Mouse (Mus musculus) heart, adult 11 months (tissue): ENCODE measurements at regions not wholly inside any gene's neighbourhood (a gene's known extent, or its start where the extent isn't known, plus 50 kb on each side); places are given as distances from the start of the nearest gene placed in this dataset.
"Not testable (repeated sequence)": the region's sequence is repeated elsewhere in the genome, so short reads cannot be mapped to it uniquely, and the experiment has no call there.

Source experiments
- DNase-seq: peaks from one replicate; pipeline ENCODE4 v3.0.0; 2022

DNA sequence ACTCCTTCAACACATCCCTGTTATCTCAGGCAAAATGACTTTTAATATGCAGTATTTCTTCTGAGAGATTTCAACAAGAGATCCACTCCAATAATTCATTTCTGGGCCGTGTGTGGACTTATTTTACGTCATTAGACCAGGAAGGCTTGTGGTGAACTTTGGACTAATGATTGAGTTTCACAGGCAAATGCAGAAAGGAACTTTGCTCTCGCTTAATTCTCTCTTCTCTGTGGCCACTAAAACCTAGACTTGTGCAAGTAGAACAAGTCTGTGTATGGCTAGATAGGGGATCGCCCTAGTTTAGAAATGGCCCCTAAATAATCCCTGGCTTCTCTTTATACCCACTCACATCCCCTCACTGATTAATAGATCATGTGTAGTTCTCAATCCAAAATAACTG is 50.6 kb upstream of the Ppp1r12a start:
- DNase-seq = no peak

DNA sequence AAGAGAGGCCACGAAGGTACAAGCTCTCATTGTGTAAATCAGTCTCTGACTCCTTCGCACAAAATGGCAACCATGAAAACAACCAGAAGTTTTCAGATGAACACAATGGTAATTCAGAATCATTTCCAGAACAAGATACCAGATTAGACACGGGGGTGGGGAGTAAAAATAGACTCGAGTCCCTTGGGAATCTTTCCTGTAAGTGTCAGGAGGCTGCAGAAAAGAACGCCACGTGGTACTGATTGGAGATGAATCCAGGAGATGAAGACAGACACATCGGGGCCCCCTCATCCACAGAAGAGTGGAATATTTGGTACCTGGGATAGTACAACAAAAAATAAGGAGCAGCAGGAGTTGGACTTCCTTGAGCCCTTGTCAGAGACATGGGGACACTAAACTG is 51.1 kb upstream of the Ppp1r12a start:
- no peak for DNase-seq

DNA sequence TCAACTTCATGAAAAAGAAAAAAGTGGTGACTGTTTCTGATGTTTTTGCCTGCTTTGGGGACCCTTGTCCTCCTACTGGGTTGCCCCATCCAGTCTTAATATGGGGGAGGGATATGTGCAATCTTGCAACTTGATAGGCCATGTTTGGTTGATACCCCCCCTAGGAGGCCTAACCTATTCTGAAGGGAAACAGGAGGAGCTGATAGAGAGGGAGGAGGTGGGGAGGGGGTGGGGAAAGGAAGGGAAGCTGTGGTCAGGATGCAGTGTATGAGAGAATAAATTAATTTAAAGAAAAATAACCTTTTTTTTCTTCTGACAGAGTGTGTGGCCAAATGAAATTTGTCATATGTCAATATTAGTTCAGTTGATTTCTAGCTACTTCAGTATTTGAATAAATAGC is 51.8 kb upstream of the Ppp1r12a start:
- no peak for DNase-seq

DNA sequence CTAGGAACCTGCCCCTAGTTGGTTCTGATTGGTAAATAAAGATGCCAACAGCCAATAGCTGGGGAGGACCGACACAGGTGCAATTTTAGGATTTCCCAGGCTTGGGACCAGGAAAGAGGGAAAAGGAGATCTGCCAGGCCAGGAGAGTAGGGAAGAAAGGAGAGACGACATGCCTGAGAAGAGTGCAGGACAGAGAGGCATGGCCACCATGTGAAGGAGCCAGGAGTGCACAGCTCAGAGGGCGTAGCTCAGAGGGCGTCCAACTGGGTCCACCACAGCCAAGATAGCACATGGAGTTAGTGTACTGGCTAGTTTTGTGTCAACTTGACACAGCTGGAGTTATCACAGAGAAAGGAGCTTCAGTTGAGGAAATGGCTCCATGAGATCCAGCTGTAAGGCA is 53.5 kb upstream of the Ppp1r12a start:
- DNase-seq = not testable (repeated sequence)

DNA sequence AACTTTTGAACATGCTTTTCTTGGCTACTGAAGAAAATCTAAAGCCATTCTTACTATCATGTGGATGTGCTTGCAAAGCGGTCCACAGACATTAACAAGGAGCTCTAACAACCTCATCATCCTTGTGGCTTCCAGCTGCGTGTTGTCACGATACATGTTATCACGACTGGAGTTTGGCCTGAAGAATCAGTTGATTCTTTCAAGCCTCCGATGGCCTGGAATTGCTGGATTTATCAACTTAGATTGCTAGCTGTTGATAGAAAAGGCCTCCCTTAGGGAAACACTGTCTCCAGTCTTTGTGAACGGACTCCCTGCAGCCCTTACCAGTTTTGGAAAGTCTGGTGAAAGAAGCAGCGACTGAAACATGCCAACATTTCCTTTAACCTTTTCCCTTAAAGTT is 60.5 kb upstream of the Ppp1r12a start:
- no peak for DNase-seq

DNA sequence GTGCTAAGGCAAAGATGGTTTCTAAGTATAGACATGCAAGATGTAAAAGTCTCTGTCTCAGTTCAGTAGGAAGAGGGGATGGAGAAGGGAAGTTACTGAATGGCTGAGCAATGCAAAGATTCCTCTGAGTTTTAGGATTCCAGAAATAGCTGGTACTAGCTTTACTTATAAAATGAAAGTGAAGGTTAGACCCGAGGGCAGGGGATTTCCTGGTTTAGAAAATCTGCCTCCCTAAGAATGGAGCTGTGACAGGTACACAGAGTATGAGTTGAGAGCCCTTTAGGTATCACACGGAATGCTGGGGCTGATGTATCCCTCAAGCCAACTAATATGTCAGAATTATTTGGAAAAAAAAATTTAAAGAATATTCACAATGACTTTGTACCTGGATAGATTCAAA is 69.0 kb upstream of the Ppp1r12a start:
- no peak for DNase-seq

DNA sequence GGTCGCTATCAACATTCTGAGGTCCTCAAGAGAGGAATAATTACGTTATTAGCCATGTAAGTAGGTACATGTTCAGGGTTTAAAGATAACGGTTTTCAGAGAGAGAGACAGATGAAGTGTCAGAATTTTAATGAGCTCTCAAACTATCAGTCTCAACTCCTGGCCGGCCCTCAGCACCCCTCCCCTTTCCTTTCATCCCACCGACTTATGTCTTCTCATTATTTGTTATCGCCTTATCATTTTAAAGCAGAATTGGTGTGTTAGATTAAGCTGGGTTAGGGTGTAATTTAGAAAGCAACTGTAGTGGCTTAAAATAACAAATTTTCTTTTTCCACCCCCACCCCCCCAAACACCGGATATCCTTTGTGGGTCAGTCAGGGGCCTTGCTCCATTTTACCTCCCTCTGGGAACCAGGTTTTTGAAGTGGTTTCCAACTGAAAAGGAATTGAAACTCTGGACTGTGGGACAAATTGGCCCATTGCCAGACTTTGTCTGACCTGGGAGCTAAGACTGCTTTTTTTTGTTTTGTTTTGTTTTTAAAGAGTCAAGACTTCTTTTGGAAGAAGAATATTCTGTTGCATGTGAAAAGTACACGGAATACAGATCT is 72.5 kb upstream of the Ppp1r12a start:
- peak; percentile 92 for DNase-seq

DNA sequence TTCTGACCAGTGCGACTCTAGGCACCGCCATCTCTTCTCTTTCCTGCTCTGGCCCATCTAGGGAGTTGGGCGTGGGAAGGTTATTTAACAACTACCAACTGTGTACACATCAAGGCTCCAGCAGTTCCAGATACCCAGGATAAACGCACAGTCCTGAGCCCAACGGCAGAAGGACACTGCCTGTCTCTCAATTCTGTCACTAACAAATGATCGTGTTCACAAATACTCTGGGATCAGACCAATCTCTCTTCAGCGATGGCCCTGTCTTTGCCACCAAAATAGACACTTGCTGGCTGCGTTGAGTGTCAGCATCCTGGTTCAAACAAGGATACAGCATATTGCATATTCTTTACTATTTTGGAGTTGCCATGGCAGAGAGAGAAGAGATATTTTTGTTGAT is 73.1 kb upstream of the Ppp1r12a start:
- DNase-seq = peak; percentile 89

DNA sequence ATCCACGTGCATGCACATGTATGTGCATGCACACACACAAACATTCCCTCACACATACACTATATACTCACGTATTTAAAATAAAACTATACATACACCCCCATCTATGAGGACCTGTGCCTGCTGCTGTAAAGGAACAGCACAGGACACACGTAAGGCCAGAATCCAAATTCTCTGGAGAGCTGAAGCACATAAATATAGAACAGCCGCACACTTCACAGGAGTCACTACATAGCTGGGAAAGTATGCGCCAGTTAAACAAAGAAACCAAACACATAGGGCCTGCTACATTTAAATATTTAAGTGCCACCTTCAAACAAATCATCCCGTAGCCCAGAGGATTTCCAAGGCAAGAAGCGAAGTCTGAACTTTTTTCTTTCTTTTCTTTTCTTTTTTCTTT is 73.8 kb upstream of the Ppp1r12a start:
- DNase-seq = no peak

DNA sequence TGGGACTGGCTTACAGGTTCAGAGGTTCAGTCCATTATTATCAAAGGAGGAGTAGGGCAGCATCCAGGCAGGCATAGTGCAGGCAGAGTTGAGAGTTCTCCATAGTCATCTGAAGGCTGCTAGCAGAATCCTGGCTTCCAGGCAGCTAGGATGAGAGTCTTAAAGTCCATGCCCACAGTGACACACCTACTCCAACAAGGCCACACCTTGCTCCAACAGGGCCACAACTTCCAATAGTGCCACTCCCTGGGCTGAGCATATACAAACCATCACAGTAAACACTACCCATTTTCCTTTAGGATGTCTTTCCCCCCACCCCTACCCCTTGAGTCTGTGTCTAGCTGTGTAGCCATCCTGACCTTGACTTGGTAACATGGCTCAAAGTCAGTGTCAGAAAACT is 78.8 kb upstream of the Ppp1r12a start:
- DNase-seq = no peak

DNA sequence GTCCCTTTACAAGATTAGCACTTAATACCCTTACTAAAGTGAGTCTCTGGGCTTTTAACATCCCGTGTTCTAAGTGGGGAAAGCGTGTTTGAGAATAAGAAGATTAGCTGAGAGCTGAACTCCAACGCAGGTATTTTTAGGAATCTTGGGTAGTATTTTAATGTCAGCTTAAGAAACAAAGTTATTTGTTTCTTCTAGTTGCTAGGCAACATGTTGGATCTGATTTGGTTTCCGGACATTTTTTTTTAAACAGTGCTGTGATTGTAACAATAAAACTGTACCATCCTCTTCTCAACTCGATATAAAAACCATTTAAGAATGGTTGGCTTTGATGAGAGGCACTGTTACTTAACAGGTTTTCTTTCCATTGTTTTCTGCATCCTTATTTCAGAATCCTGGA is 86.8 kb upstream of the Ppp1r12a start:
- DNase-seq = no peak

DNA sequence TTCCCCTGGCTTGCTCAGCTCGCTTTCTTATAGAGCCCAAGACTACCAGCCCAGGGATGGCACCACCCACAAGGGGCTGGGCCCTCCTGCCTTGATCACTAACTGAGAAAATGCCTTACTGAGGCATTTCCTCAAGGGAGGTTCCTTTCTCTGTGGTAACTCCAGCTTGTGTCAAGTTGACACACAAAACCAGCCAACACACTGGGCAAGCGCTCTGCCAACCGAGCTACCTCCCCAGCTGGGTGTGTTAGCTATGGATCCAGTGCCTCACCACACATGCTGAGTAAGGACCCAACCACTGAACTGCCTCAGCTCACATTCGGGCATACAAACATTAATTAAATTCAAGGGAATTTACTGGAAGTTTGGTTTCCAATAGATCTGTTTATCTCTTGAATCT is 88.2 kb upstream of the Ppp1r12a start:
- no peak for DNase-seq

DNA sequence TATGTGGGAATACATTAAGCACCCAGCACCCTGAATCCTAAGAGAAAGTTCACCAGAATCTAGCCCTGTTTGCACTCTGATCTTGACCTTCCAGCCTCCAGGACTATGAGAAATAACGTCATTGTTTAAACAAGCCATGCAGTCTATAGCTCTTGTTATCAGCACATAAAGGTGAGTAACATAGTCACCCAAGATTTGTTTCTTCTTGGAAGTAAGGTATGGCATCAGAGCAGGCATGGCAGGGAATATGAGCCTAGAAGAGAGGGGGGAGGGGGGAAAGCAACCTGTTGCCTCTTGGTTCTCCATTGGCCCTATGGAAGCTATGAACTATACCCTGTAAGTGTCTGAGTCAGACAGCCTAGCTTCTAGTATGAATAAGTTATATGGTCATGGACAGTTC is 89.8 kb upstream of the Ppp1r12a start:
- no peak for DNase-seq

DNA sequence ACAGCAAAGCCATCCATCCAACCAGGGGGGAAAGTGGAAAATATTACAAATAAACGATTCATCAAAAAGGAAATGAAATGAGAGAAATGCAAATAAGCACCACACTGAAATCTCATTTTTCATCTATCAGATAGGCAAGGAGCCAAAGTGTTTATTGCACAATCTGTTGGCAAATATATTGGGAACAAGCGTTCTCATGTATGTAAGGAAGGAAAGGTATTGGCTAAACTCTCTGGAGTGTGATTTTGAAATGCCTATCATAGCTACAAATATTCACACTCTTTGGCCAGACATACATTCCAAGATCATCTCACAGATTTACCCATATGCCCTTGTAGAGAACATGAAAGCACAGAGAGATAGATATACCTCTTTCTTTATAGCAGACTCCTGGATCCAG is 90.6 kb upstream of the Ppp1r12a start:
- DNase-seq = no peak

DNA sequence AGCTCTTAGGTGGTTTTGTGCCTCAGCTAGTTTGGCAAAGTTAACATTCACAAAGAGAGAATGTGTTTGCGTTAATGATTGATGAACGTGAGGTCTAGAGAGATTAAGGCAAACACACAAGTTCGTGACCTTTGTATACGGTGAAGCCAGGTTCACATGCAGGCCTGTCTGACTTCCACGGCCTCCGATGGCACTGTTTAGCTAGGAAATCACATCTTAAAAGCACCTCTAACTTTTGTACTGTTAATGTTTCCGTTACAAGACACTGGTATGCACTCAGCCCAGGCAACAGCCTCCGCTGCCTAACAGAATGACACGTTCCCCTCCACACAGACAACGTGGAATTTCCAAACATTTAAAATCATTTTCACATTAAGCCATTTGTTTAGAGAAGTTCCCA is 94.3 kb upstream of the Ppp1r12a start:
- no peak for DNase-seq

DNA sequence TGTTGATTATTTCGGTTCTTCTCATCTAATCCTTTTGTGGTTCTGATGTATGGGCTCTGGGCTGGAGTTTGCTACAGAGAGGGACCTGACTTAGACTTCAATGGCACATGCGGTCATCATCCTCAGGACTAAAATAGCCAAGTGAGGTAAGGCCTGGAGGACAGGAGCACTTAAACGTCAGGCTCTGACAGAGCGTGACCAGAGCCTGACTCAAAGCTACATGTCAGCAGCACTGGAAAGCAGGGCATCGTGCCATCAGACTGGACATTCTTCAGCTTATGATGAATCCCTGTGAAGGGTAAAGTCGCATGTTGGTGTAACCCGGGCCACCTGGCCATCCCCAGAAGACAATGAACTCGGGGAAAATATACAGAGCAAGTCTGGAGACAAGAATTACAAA is 95.8 kb upstream of the Ppp1r12a start:
- peak; percentile 90 for DNase-seq

DNA sequence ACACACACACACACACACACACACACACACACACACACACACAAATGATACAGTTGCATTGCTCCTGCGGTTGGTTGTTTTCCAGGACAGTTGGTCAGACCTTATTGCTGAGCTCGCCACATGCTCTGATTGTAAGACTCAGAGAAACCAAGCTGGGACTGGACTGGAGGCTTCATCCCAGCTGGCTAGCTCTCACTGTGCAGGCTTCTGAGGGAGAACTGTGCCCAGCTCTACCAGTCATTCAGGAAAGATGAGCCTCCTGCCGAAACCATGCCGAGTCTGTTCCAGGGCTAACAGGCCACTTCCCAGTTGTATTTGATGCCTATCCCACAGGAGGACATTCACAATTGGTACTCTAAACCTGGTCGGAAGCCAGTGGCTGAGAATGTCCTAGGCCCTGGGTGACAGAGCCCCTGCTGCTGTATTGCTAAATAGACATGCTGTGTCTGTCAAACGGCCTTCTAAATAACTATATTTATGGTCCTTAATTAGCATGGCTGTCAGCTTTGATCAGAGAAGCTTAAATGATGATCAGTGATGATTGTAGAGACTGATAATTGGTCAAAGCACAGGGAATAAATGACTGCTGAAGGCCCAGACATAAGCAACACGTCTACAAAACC is 100.1 kb upstream of the Ppp1r12a start:
- no peak for DNase-seq

DNA sequence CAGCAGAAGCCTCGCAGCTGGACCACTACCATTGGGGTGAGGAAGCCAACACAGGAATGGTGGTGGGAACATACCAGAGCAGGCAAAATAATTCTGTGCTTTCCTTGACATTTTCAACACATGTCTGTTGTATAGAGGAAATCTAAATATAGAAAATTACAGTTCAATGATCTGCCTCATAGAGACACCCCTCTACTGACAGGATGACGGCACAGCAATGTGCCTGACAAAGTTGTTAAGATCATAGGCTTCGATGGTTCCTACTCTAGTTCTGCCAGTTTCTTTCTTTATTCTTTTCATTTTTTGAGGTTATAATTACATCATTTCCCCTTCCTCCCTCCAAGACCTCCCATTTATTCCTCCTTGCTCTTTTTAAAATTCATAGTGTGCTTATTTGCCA is 101.4 kb upstream of the Ppp1r12a start:
- DNase-seq = no peak

DNA sequence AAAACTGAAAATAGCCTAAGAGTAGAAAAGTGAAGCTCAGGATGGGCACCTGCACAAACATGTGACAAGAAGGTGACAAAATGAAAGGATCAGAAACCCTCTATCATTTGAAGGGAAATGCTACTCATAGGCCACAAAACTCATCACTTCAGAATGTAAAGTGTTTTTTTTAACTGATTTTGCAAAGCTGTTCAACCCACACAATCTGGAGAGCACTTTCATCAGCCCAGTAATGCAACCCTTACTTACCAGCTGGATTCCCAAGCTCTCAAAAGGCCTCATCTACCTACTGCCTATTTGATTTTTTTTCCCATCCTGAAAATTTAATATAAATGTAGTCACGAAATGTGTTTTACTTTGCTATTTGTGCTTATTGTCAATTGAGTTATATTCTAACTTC is 110.4 kb upstream of the Ppp1r12a start:
- no peak for DNase-seq

DNA sequence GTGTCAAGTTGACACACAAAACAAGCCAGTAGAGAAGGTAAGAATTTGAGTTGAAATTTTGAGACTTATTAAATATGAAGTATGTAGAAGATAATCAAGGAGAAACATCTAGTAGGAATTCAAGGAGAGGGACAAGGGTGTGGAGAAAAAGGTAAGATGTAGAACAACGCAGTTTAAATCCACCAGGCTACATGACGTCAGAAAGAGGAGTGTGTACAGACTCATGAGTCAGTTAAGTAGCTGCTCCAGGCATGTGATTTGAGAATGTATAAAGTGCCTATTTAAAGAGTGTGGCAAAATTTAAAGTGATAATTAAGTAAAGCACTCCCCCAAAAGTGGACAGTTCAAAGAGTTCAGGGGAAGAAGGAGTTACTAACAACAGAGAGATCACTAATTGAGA is 113.6 kb upstream of the Ppp1r12a start:
- DNase-seq = no peak

DNA sequence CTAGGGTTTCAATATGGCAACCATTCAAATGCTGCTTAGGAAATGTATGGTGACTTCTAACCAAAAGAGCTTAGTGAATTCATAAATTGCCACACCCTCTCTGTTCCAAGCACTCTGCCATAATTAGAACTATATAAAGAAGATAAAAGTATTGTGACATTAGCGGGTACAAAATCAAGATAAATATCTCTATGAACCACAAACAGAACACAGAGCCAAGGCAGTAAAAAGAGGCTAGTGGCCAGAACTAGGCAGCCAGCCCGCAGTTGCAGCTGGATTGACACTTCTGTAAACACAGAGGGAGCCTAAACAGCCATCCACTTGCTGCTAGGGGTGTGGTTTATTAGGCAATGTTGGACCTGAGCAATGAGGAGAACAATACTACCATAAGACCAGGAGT is 118.5 kb upstream of the Ppp1r12a start:
- no peak for DNase-seq

DNA sequence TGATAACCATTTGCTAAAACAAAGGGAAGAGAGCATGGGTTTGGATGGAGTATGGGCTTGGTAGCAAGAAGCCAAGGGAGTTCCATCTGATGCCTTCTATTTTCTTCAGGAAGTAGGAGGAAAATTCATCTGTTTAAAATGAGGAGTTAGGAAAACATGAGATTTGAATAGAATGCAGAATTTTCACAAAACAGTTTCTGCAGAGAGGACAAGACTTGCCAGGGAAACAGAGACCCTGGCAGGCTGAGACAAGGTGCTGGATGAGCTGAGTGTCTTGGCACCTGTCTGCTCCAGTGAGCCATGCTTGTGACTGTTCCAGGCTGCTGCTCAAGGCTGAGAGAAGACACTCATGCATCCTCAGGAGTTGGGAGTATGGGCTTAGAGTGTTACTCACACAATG is 122.0 kb upstream of the Ppp1r12a start:
- DNase-seq = no peak

DNA sequence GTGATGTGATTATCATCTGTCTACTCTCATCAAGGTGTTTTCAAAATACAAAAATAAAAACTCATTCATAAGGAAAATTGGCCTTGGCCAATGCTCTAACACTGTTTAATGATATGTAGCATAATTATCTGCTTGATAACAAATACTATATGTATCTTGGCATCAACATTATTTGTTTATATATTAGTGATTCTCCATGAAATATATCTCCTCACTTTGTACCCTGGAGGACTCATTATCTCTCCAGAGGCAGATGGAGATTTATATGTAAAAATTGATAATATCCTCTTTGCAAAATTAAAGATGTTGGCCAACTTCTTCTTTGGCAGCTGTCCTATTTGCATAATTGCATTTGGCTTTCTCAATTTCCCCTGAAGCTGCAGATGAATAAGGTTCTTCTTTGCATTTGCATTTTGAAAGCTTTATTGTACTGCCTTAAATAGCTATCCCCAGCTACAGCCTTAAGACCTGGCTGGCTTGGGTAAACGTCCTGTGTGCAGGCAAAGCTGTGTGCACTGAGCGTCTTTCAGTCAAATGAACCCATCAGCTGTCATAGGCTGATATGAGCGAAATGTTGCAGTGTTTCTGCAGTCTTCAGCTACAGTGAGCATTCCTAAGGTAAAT is 124.7 kb upstream of the Otogl start:
- DNase-seq = no peak

DNA sequence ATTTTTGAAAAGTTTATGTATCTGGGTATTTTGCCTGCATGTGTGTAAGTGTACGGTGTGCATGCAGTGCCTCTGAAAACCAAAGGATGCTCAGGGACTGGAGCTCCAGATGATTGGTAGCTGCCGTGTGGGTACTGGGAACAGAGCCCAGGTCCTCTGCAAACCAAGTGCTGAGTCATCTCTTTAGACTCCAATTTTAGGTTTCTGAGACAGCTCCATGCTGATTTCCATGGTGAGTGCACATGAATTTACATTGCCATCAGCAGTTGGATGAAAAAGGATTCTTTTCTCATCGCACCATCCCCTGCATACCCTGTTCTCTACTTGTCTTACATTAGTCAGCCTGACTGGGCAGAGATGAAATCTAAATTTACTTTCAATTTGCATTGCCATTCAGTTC is 122.1 kb upstream of the Otogl start:
- no peak for DNase-seq

DNA sequence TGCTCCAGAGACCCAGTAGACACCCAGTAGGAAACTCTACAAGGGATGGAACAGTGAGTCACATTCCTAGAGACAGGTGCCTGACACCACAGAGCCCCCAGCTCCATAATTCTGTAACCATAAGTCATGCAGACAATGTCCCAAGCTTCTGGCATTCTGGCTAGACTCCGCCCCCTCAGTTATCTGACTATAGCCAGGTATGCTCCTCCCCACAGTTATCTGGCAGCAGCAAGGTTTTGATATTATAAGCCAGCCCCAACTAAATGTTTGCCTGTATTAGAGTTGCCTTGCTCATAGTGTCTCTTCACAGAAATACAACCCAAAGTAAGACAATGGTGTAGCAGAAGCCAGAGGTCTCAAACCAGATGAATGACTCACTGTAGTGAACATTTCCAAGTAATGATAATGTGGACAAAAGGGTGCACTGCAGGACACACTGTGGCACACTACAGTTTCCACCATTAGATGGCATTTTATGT is 121.4 kb upstream of the Otogl start:
- DNase-seq = no peak
